Mouse (Mus musculus): ENCODE results near the gene Cep70.

DNA sequence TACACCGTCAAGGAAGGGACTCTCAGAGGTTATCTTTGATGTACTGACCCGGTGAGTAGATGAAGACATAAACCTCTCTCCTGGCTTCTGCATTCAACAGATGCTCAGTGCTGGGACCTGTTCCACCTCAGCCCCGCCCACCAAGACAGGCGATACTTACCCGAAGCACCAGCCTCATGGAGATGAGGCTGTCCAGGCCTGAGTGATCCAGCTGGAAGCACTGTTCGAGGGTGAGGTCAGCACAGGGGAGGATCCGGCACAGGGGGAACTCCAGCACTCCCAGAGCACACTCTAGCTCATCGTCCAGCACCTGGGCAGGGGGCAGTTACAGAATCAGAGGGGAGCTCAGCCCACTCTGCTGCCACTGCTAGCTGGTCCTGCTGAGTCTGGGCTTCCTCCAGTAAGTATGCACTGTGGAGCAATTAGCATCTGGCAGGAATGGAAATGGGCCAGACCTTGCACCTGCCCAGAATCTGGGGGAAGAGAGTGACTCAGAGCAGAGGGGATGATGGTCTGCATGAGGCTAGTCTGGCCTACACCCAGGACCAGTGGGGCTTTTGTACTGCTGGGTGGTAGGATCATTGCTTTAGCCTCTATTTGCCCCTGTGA is 76.3 kb downstream of the Cep70 start:
- TF ChIP-seq POLR2A (IDR thresholded peaks at IDR 0.05; ENCODE audit: borderline replicate concordance, control insufficient read depth, low read depth, low read length) (no peak), CTCF (IDR thresholded peaks at IDR 0.05; ENCODE audit: control insufficient read depth, insufficient read depth, low read length) (no peak)

Measured in bone marrow, adult 2 months (tissue).